Mouse (Mus musculus) hindbrain, embryonic 12.5 days (tissue): ENCODE measurements at regions not wholly inside any gene's neighbourhood (a gene's known extent, or its start where the extent isn't known, plus 50 kb on each side); places are given as distances from the start of the nearest gene placed in this dataset.

Source experiments
- ATAC-seq: fragments of 200-750 bp; cut with Nextera tagmentation; 2 replicates; pipeline ENCODE4 v1.8.0; 2017; ENCODE audit warnings: moderate TSS enrichment; ENCODE audit not compliant: low FRiP score
- H3K27ac ChIP-seq: fragments of 300-500 bp; sonication (generic); 2 replicates; pipeline ENCODE4 v1.5.1; 2016; ENCODE audit warnings: mild to moderate bottlenecking
- H3K27me3 ChIP-seq: fragments of 300-500 bp; sonication (generic); 2 replicates; pipeline ENCODE4 v1.6.1; 2016; ENCODE audit warnings: mild to moderate bottlenecking
- H3K36me3 ChIP-seq: fragments of 300-500 bp; sonication (generic); 2 replicates; pipeline ENCODE4 v1.6.1; 2016; ENCODE audit warnings: mild to moderate bottlenecking
- H3K4me1 ChIP-seq: fragments of 300-500 bp; sonication (generic); 2 replicates; pipeline ENCODE4 v1.6.1; 2016
- H3K4me2 ChIP-seq: fragments of 300-500 bp; sonication (generic); replicated peaks from 2 replicates; pipeline ENCODE4 v1.6.1; 2016; ENCODE audit warnings: mild to moderate bottlenecking
- H3K4me3 ChIP-seq: fragments of 300-500 bp; sonication (generic); 2 replicates; pipeline ENCODE4 v1.5.1; 2016; ENCODE audit warnings: mild to moderate bottlenecking
- H3K9ac ChIP-seq: fragments of 300-500 bp; sonication (generic); 2 replicates; pipeline ENCODE4 v1.6.1; 2016; ENCODE audit warnings: mild to moderate bottlenecking, moderate library complexity
- H3K9me3 ChIP-seq: fragments of 300-500 bp; sonication (generic); replicated peaks from 2 replicates; pipeline ENCODE4 v1.6.1; 2016; ENCODE audit warnings: mild to moderate bottlenecking
- WGBS: fragments of 180-500 bp; shearing (Covaris S2); methylation state at CpG from one replicate; pipeline ENCODE4 v1.1.7; 2016; 5-methylcytosine and 5-hydroxymethylcytosine counted together

GRCm38 (mm10) chr13:44158364-44158763 is 373.8 kb downstream of the Cd83 start:
- 61% methylated on average over 6 of the region's 6 CpGs for WGBS
- H3K27me3 ChIP-seq: no peaks in the 10 kb centered on the region
- no peak overlapping the region for H3K9ac ChIP-seq
- H3K4me3 ChIP-seq: no peak overlapping the region
- H3K27ac ChIP-seq: no peak overlapping the region
- H3K4me1 ChIP-seq: no peaks in the 10 kb centered on the region
- no peak for ATAC-seq
- no peak overlapping the region for H3K4me2 ChIP-seq
- no peaks in the 10 kb centered on the region for H3K36me3 ChIP-seq
- H3K9me3 ChIP-seq: peaks cover 10% of the 10 kb centered on the region

- Histone ChIP-seq H3K36me3 (no peaks in the 10 kb centered on the region), H3K4me2 (no peak overlapping the region), H3K9ac (no peak overlapping the region), H3K27ac (no peak overlapping the region), H3K9me3 (0 out of 2 replicates have a peak, but pooled peaks cover 3% of the 10 kb centered on the region), H3K27me3 (no peaks in the 10 kb centered on the region), H3K4me3 (no peak overlapping the region), H3K4me1 (no peaks in the 10 kb centered on the region)
- ATAC-seq: no peak
- WGBS: 83% methylated on average over 2 of the region's 2 CpGs
Measured at GRCm38 (mm10) chr13:44159346-44159745, 374.8 kb downstream of the Cd83 start.

- Histone ChIP-seq H3K4me2 (no peak overlapping the region), H3K4me3 (no peak overlapping the region), H3K36me3 (no peaks in the 10 kb centered on the region), H3K9ac (no peak overlapping the region), H3K4me1 (no peaks in the 10 kb centered on the region), H3K27ac (no peak overlapping the region), H3K27me3 (0 out of 2 replicates have a peak, but pooled peaks cover 3% of the 10 kb centered on the region), H3K9me3 (0 out of 2 replicates have a peak, but pooled peaks cover 3% of the 10 kb centered on the region)
- no peak for ATAC-seq
Measured at GRCm38 (mm10) chr13:44164746-44165145, 380.2 kb downstream of the Cd83 start.

GRCm38 (mm10) chr13:44167186-44167585 is 382.6 kb downstream of the Cd83 start:
- 64% methylated on average over 9 of the region's 9 CpGs for WGBS
- no peak overlapping the region for H3K27ac ChIP-seq
- H3K4me2 ChIP-seq: no peak overlapping the region
- H3K27me3 ChIP-seq: 0 out of 2 replicates have a peak, but pooled peaks cover 3% of the 10 kb centered on the region
- no peaks in the 10 kb centered on the region for H3K36me3 ChIP-seq
- H3K4me3 ChIP-seq: no peak overlapping the region
- H3K4me1 ChIP-seq: no peaks in the 10 kb centered on the region
- H3K9me3 ChIP-seq: no peaks in the 10 kb centered on the region
- no peak for ATAC-seq
- no peak overlapping the region for H3K9ac ChIP-seq

- Histone ChIP-seq H3K9ac (no peak overlapping the region), H3K4me3 (no peak overlapping the region)
- WGBS: 53% methylated on average over 5 of the region's 5 CpGs
Measured at GRCm38 (mm10) chr13:44168186-44168585, 383.6 kb downstream of the Cd83 start.

GRCm38 (mm10) chr13:44171639-44172038 is 387.1 kb downstream of the Cd83 start:
- H3K36me3 ChIP-seq: no peaks in the 10 kb centered on the region
- no peak overlapping the region for H3K4me3 ChIP-seq
- no peaks in the 10 kb centered on the region for H3K9me3 ChIP-seq
- no peak overlapping the region for H3K27ac ChIP-seq
- no peak overlapping the region for H3K4me2 ChIP-seq
- no peaks in the 10 kb centered on the region for H3K4me1 ChIP-seq
- no peak overlapping the region for H3K9ac ChIP-seq
- no peak for ATAC-seq
- WGBS: 78% methylated on average over 6 of the region's 6 CpGs
- H3K27me3 ChIP-seq: no peaks in the 10 kb centered on the region

More at GRCm38 (mm10) chr13:44168186-44168585, 383.6 kb downstream of the Cd83 start:
- 0 out of 2 replicates have a peak, but pooled peaks cover 3% of the 10 kb centered on the region for H3K27me3 ChIP-seq
- H3K36me3 ChIP-seq: no peaks in the 10 kb centered on the region
- H3K4me2 ChIP-seq: no peak overlapping the region
- H3K9me3 ChIP-seq: no peaks in the 10 kb centered on the region
- H3K27ac ChIP-seq: no peak overlapping the region
- no peaks in the 10 kb centered on the region for H3K4me1 ChIP-seq
- ATAC-seq: no peak

GRCm38 (mm10) chr13:44172701-44173100 is 388.1 kb downstream of the Cd83 start:
- Histone ChIP-seq H3K9ac (no peak overlapping the region), H3K27ac (no peak overlapping the region), H3K9me3 (no peaks in the 10 kb centered on the region), H3K4me1 (no peaks in the 10 kb centered on the region), H3K36me3 (no peaks in the 10 kb centered on the region), H3K27me3 (no peaks in the 10 kb centered on the region), H3K4me2 (no peak overlapping the region), H3K4me3 (no peak overlapping the region)
- ATAC-seq: no peak
- 89% methylated on average over 5 of the region's 5 CpGs for WGBS

GRCm38 (mm10) chr13:44174236-44174635 is 389.7 kb downstream of the Cd83 start:
- 94% methylated on average over 2 of the region's 2 CpGs for WGBS
- no peak for ATAC-seq
- H3K27me3 ChIP-seq: no peaks in the 10 kb centered on the region

GRCm38 (mm10) chr13:44175300-44176036 is 390.9 kb downstream of the Cd83 start:
- WGBS: 89% methylated on average over 8 of the region's 8 CpGs

More at GRCm38 (mm10) chr13:44174236-44174635, 389.7 kb downstream of the Cd83 start:
- H3K36me3 ChIP-seq: no peaks in the 10 kb centered on the region
- H3K9me3 ChIP-seq: no peaks in the 10 kb centered on the region
- no peak overlapping the region for H3K4me2 ChIP-seq
- H3K4me3 ChIP-seq: no peak overlapping the region
- H3K27ac ChIP-seq: no peak overlapping the region
- no peak overlapping the region for H3K9ac ChIP-seq
- no peaks in the 10 kb centered on the region for H3K4me1 ChIP-seq

GRCm38 (mm10) chr13:44176121-44176520 is 391.5 kb downstream of the Cd83 start:
- Histone ChIP-seq H3K4me3 (no peak overlapping the region), H3K27me3 (no peaks in the 10 kb centered on the region), H3K27ac (no peak overlapping the region), H3K9ac (no peak overlapping the region), H3K9me3 (no peaks in the 10 kb centered on the region), H3K36me3 (no peaks in the 10 kb centered on the region), H3K4me1 (no peaks in the 10 kb centered on the region), H3K4me2 (no peak overlapping the region)
- no peak for ATAC-seq
- WGBS: 92% methylated on average over 8 of the region's 8 CpGs

More at GRCm38 (mm10) chr13:44175300-44176036, 390.9 kb downstream of the Cd83 start:
- no peak for ATAC-seq
- no peaks in the 10 kb centered on the region for H3K4me1 ChIP-seq
- no peaks in the 10 kb centered on the region for H3K27me3 ChIP-seq
- H3K4me2 ChIP-seq: no peak overlapping the region
- no peaks in the 10 kb centered on the region for H3K36me3 ChIP-seq
- H3K4me3 ChIP-seq: no peak overlapping the region
- H3K9me3 ChIP-seq: no peaks in the 10 kb centered on the region
- H3K9ac ChIP-seq: no peak overlapping the region
- no peak overlapping the region for H3K27ac ChIP-seq

GRCm38 (mm10) chr13:44178006-44178405 is 393.4 kb downstream of the Cd83 start:
- Histone ChIP-seq H3K4me2 (no peak overlapping the region), H3K27ac (no peak overlapping the region), H3K9ac (no peak overlapping the region), H3K9me3 (no peaks in the 10 kb centered on the region), H3K4me1 (peaks cover 6% of the 10 kb centered on the region; the same call in 1 of the 2 replicates), H3K36me3 (no peaks in the 10 kb centered on the region), H3K27me3 (no peaks in the 10 kb centered on the region), H3K4me3 (no peak overlapping the region)
- WGBS: 80% methylated on average over 6 of the region's 6 CpGs
- no peak for ATAC-seq

- Histone ChIP-seq H3K27ac (no peak overlapping the region), H3K4me2 (no peak overlapping the region), H3K4me3 (no peak overlapping the region), H3K27me3 (no peaks in the 10 kb centered on the region), H3K4me1 (peaks cover 7% of the 10 kb centered on the region; the same call in 1 of the 2 replicates), H3K9ac (no peak overlapping the region), H3K36me3 (no peaks in the 10 kb centered on the region), H3K9me3 (no peaks in the 10 kb centered on the region)
- ATAC-seq: no peak
- WGBS: 81% methylated on average over 3 of the region's 3 CpGs
Measured at GRCm38 (mm10) chr13:44180384-44180783, 395.8 kb downstream of the Cd83 start.
